Mouse (Mus musculus): ENCODE data around the gene Gimap7. TPM values are rescaled to one million over a fixed set of nuclear protein-coding genes. Genes with fewer than 3 reads are reported as not detected.

The Gimap7 gene
- polyA plus RNA-seq (2012; ENCODE audit: low replicate concordance) = 0.37 and 2.0 TPM in 2 replicates

GRCm38 (mm10) chr6:48718455-48718854 is at the start of gene Gimap7, which contains the start of gene Gm28053:
Gimap7 (plus strand) TSS chr6:48718621.
Gm28053 (plus strand) TSS chr6:48718607.

GRCm38 (mm10) chr6:48675931-48676859 is 42.2 kb upstream of the Gimap7 start, which contains the start of gene Gimap9:
Gimap9 (plus strand) TSS chr6:48676129.

GRCm38 (mm10) chr6:48684319-48684718 is 34.1 kb upstream of the Gimap7 start, which contains the start of gene Gimap4:
Gimap4 (plus strand) TSS chr6:48684549.

GRCm38 (mm10) chr6:48738961-48739779 is 20.7 kb downstream of the Gimap7 start, which contains the start of gene Gimap1:
Gimap1 (plus strand) TSS chr6:48739054.

GRCm38 (mm10) chr6:48745959-48746889 is 27.8 kb downstream of the Gimap7 start, which contains the start of gene Gimap5:
Gimap5 (plus strand) TSS chr6:48746197.

GRCm38 (mm10) chr6:48770696-48771095 is 52.3 kb downstream of the Gimap7 start, which contains the start of gene Gimap3:
Gimap3 (minus strand) TSS chr6:48770851.

Other genes with a start within 250 kb of the Gimap7 start
- 0.25 and 3.8 TPM in 2 replicates for gene Atp6v0e2, start 181.0 kb upstream of the Gimap7 start, polyA plus RNA-seq (2012; ENCODE audit: low replicate concordance)
- gene Lrrc61, start 163.8 kb upstream of the Gimap7 start, polyA plus RNA-seq (2012; ENCODE audit: low replicate concordance) = 9.1 and 11.2 TPM in 2 replicates
- gene Rarres2, start 145.8 kb upstream of the Gimap7 start, polyA plus RNA-seq (2012; ENCODE audit: low replicate concordance) = 1.4 TPM in 1 of 2 replicates, not detected in the other
- gene Gm45021, start 129.0 kb upstream of the Gimap7 start, polyA plus RNA-seq (2012; ENCODE audit: low replicate concordance) = not detected in 2 replicates
- gene Repin1, start 124.7 kb upstream of the Gimap7 start, polyA plus RNA-seq (2012; ENCODE audit: low replicate concordance) = 10.0 TPM in 2 replicates
- gene Gm44965, start 124.7 kb upstream of the Gimap7 start, polyA plus RNA-seq (2012; ENCODE audit: low replicate concordance) = 1.0 TPM in 1 of 2 replicates, not detected in the other
- 1.2 and 1.5 TPM in 2 replicates for gene Zfp775, start 116.6 kb upstream of the Gimap7 start, polyA plus RNA-seq (2012; ENCODE audit: low replicate concordance)
- 0.20 and 0.59 TPM in 2 replicates for gene AI854703, start 91.9 kb upstream of the Gimap7 start, polyA plus RNA-seq (2012; ENCODE audit: low replicate concordance)
- 3.2 and 4.2 TPM in 2 replicates for gene Gimap8, start 71.4 kb upstream of the Gimap7 start, polyA plus RNA-seq (2012; ENCODE audit: low replicate concordance)
- gene Gimap9, start 42.5 kb upstream of the Gimap7 start, polyA plus RNA-seq (2012; ENCODE audit: low replicate concordance) = 0.52 TPM in 1 of 2 replicates, not detected in the other
- 1.3 and 5.0 TPM in 2 replicates for gene Gimap4, start 34.1 kb upstream of the Gimap7 start, polyA plus RNA-seq (2012; ENCODE audit: low replicate concordance)
- 4.5 and 8.3 TPM in 2 replicates for gene Gimap6, start 10.4 kb upstream of the Gimap7 start, polyA plus RNA-seq (2012; ENCODE audit: low replicate concordance)
- gene Gm28053, start within 50 bp of the Gimap7 start, polyA plus RNA-seq (2012; ENCODE audit: low replicate concordance) = not detected in 2 replicates
- 14.6 and 21.6 TPM in 2 replicates for gene Gimap1, start 20.4 kb downstream of the Gimap7 start, polyA plus RNA-seq (2012; ENCODE audit: low replicate concordance)
- 4.7 and 19.6 TPM in 2 replicates for gene Gimap5, start 27.6 kb downstream of the Gimap7 start, polyA plus RNA-seq (2012; ENCODE audit: low replicate concordance)
- gene Gimap3, start 52.2 kb downstream of the Gimap7 start, polyA plus RNA-seq (2012; ENCODE audit: low replicate concordance) = 24.2 and 84.0 TPM in 2 replicates
- gene Tmem176a, start 122.3 kb downstream of the Gimap7 start, polyA plus RNA-seq (2012; ENCODE audit: low replicate concordance) = 6.4 and 44.5 TPM in 2 replicates
- 2.3 and 12.0 TPM in 2 replicates for gene Tmem176b, start 122.9 kb downstream of the Gimap7 start, polyA plus RNA-seq (2012; ENCODE audit: low replicate concordance)
- not detected in 2 replicates for gene Aoc1, start 154.3 kb downstream of the Gimap7 start, polyA plus RNA-seq (2012; ENCODE audit: low replicate concordance)
- gene 1600015I10Rik, start 211.3 kb downstream of the Gimap7 start, polyA plus RNA-seq (2012; ENCODE audit: low replicate concordance) = not detected in 2 replicates

Data from leukemia stem cell, adult 10-12 weeks (primary cell).